Mouse (Mus musculus) neutrophil, adult 83 days (primary cell): ENCODE data around the gene Emc7. TPM values are rescaled to one million over a fixed set of nuclear protein-coding genes. Genes with fewer than 3 reads are reported as not detected.

Source experiments
- total RNA-seq, 2 experiments: library from RNA; stranded (reverse); gene quantifications; one replicate each; pipeline ENCODE4 v1.2.4; 2023

Gene Emc7
- total RNA-seq = 1 to 10 TPM; 8.0 to 8.7 TPM

GRCm38 (mm10) chr2:112454862-112455564 is at the start of gene Emc7:
Emc7 (plus strand) TSS chr2:112454997.

GRCm38 (mm10) chr2:112480669-112481068 is 25.9 kb downstream of the Emc7 start, which contains the start of gene Chrm5:
Chrm5 (minus strand) TSS chr2:112480769.

DNA sequence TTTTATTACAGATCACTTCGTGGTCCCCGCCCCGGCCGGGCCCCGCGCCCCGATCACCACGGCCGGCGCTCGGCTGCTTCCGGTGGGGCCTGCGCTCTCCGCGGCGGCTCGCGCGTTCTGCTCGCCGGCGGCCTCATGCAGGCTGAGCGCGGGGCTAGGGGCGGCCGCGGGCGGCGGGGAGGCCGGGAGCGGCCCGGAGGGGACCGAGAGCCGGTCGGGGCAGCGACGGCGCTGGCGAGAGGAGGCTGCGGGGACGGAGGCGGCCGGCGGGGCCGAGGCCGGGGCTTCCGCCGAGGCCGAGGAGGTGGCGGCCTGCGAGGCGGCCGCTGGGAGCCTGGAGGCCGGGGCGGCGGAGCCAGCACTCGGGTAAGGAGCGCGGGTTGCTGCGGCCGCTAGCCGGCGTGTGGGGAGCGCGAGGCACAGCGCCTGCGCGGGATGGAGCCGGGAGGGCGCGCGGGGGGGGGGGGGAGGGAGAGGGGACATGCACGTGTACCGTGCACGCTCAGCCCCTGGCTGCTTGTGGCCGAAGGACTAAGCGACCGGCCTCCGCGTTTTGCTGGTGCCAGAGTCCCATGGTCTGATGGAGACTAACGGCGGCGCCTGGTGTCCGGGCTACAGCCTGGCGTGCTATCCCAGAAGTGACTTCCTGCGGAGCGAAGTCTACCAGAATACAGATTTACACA is 38.2 kb downstream of the Emc7 start, which contains the start of gene Aven:
Gene Aven, plus strand, starts transcription at position 109 of the 683 bp plus-strand sequence.

Other genes with a start within 250 kb of the Emc7 start
- gene Lpcat4, start 215.5 kb upstream of the Emc7 start, total RNA-seq = 10 to 100 TPM; 63.2 to 79.0 TPM
- gene Nutm1, start 195.7 kb upstream of the Emc7 start, total RNA-seq = not detected
- 10 to 100 TPM; 19.7 to 26.5 TPM for gene Nop10, start 193.1 kb upstream of the Emc7 start, total RNA-seq
- gene Slc12a6, start 189.2 kb upstream of the Emc7 start, total RNA-seq = 100 to 1,000 TPM; 182 to 212 TPM
- gene Gm21985, start 188.7 kb upstream of the Emc7 start, total RNA-seq = not detected
- 10 to 100 TPM; 17.2 to 23.2 TPM for gene Emc4, start 87.0 kb upstream of the Emc7 start, total RNA-seq
- 1 to 10 TPM; 6.8 to 7.0 TPM for gene Katnbl1, start 75.8 kb upstream of the Emc7 start, total RNA-seq
- not detected for gene Chrm5, start 25.8 kb downstream of the Emc7 start, total RNA-seq
- 1 to 10 TPM; 5.6 to 8.1 TPM for gene Aven, start 38.0 kb downstream of the Emc7 start, total RNA-seq